Comparison of ENCODE assay signal across 8 mouse cellular contexts in the genomic region with DNA sequence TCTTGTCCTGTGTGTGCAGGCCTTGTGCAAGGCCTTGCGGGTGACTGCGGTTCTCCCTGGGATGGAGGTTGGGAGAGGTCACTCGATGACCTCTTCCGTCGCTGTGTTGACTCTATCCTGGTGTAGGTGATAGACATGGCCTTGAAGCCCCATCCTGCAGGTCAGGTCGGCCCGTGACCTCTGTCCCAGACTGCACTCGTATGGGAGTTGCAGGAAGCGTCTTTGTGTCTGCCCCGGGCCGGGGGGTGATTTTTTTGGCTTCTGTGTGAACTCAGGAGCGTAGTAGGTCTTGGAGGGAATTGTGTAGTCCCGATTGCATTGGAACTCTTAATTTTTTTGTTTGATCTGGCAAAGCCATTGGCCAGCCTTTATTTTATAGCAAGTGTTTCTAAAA. TPM values are rescaled to one million over a fixed set of nuclear protein-coding genes. Genes with fewer than 3 reads are reported as not detected.
DNase-seq lines count a peak whose midpoint lies in the region; ATAC-seq and TF ChIP-seq lines count a peak whose summit lies in the region.

No protein-coding gene starts in this region.

- peak overlapping the region; percentile 90 for H3K27ac ChIP-seq in kidney, embryonic 15.5 days
- peak overlapping the region; percentile 93 for H3K27ac ChIP-seq in bone marrow, adult 2 months (ENCODE audit: control insufficient read depth, insufficient read depth, low read depth, low read length, poor library complexity)
- H3K27ac ChIP-seq in hindbrain, embryonic 13.5 days: peak overlapping the region; percentile 96
- peak overlapping the region; percentile 91 for H3K27ac ChIP-seq in midbrain, embryonic 13.5 days

- WGBS in kidney, embryonic 15.5 days: 4% methylated on average over 13 of the region's 13 CpGs
- 4% methylated on average over 13 of the region's 13 CpGs for WGBS in bone marrow, adult 2 months
- WGBS in hindbrain, embryonic 13.5 days: 8% methylated on average over 13 of the region's 13 CpGs
- WGBS in midbrain, embryonic 13.5 days: 10% methylated on average over 13 of the region's 13 CpGs

- H3K9me3 ChIP-seq in kidney, embryonic 15.5 days (replicated peaks): no peaks in the 10 kb centered on the region
- H3K9me3 ChIP-seq in hindbrain, embryonic 13.5 days: no peaks in the 10 kb centered on the region
- H3K9me3 ChIP-seq in midbrain, embryonic 13.5 days: no peaks in the 10 kb centered on the region

- no peak for TF ChIP-seq POLR2A in bone marrow, adult 2 months (IDR thresholded peaks at IDR 0.05; ENCODE audit: borderline replicate concordance, control insufficient read depth, low read depth, low read length)

- TF ChIP-seq CTCF in bone marrow, adult 2 months (IDR thresholded peaks at IDR 0.05; ENCODE audit: control insufficient read depth, insufficient read depth, low read length): no peak

- no peak for DNase-seq in kidney, postnatal 36 days
- DNase-seq in B cell, adult 2 months: no peak
- DNase-seq in ovary, postnatal 14 days (ENCODE audit: low spot score): no peak
- no peak for DNase-seq in adrenal gland, adult (ENCODE audit: inconsistent age in 2 of 2, low spot score in 1 of 2)

- no peak for ATAC-seq in kidney, embryonic 15.5 days (replicated peaks; ENCODE audit: low FRiP score)
- ATAC-seq in hindbrain, embryonic 13.5 days (ENCODE audit: low FRiP score): no peak; the same call in 1 of the 2 replicates
- ATAC-seq in midbrain, embryonic 13.5 days: no peak

- H3K4me1 ChIP-seq in kidney, embryonic 15.5 days: peaks cover 40% of the 10 kb centered on the region
- peaks cover 16% of the 10 kb centered on the region for H3K4me1 ChIP-seq in bone marrow, adult 2 months (ENCODE audit: control insufficient read depth, insufficient read depth, low read length)
- H3K4me1 ChIP-seq in hindbrain, embryonic 13.5 days (replicated peaks): peaks cover 50% of the 10 kb centered on the region
- peaks cover 55% of the 10 kb centered on the region for H3K4me1 ChIP-seq in midbrain, embryonic 13.5 days (replicated peaks)

- peak overlapping the region; percentile 88 for H3K9ac ChIP-seq in kidney, embryonic 15.5 days
- H3K9ac ChIP-seq in hindbrain, embryonic 13.5 days: peak overlapping the region; percentile 92
- H3K9ac ChIP-seq in midbrain, embryonic 13.5 days (replicated peaks): peak overlapping the region; percentile 92

- peak overlapping the region; percentile 85 for H3K4me3 ChIP-seq in kidney, embryonic 15.5 days (replicated peaks)
- peak overlapping the region; percentile 92 for H3K4me3 ChIP-seq in bone marrow, adult 2 months (replicated peaks; ENCODE audit: control insufficient read depth, low read depth, low read length)
- peak overlapping the region; percentile 79 for H3K4me3 ChIP-seq in hindbrain, embryonic 13.5 days
- peak overlapping the region; percentile 76 for H3K4me3 ChIP-seq in midbrain, embryonic 13.5 days (replicated peaks)

- H3K36me3 ChIP-seq in kidney, embryonic 15.5 days: no peaks in the 10 kb centered on the region
- no peaks in the 10 kb centered on the region for H3K36me3 ChIP-seq in hindbrain, embryonic 13.5 days
- no peaks in the 10 kb centered on the region for H3K36me3 ChIP-seq in midbrain, embryonic 13.5 days

- peak overlapping the region; percentile 81 for H3K4me2 ChIP-seq in kidney, embryonic 15.5 days
- peak overlapping the region; percentile 79 for H3K4me2 ChIP-seq in hindbrain, embryonic 13.5 days
- peak overlapping the region; percentile 92 for H3K4me2 ChIP-seq in midbrain, embryonic 13.5 days (replicated peaks)

- no peaks in the 10 kb centered on the region for H3K27me3 ChIP-seq in kidney, embryonic 15.5 days
- no peaks in the 10 kb centered on the region for H3K27me3 ChIP-seq in hindbrain, embryonic 13.5 days
- no peaks in the 10 kb centered on the region for H3K27me3 ChIP-seq in midbrain, embryonic 13.5 days

RNA-seq across cellular contexts. Expression of gene Psap, which starts 0.6 kb away (rescaled TPM):
- polyA plus RNA-seq in kidney, embryonic 15.5 days (2015; fragmentation: Nextera tagmentation; extraction: Ambion mirVana): 132 and 162 TPM in 2 replicates
- polyA plus RNA-seq in bone marrow, adult 2 months (2011; ENCODE audit: insufficient read depth, insufficient read length, low replicate concordance, missing spikeins): 271 and 453 TPM in 2 replicates
- polyA plus RNA-seq in hindbrain, embryonic 13.5 days (2015; fragmentation: Nextera tagmentation; extraction: Ambion mirVana): 152 and 153 TPM in 2 replicates
- 126 and 154 TPM in 2 replicates for polyA plus RNA-seq in midbrain, embryonic 13.5 days (2015; fragmentation: Nextera tagmentation; extraction: Ambion mirVana)

RNA-seq across cellular contexts. Expression of gene Chst3, which starts 58.9 kb away (rescaled TPM):
- polyA plus RNA-seq in kidney, embryonic 15.5 days (2015; fragmentation: Nextera tagmentation; extraction: Ambion mirVana): 1.6 and 2.0 TPM in 2 replicates
- polyA plus RNA-seq in bone marrow, adult 2 months (2011; ENCODE audit: insufficient read depth, insufficient read length, low replicate concordance, missing spikeins): 11.9 and 16.5 TPM in 2 replicates
- polyA plus RNA-seq in hindbrain, embryonic 13.5 days (2015; fragmentation: Nextera tagmentation; extraction: Ambion mirVana): 1.8 and 2.0 TPM in 2 replicates
- 1.3 and 1.7 TPM in 2 replicates for polyA plus RNA-seq in midbrain, embryonic 13.5 days (2015; fragmentation: Nextera tagmentation; extraction: Ambion mirVana)
